Mouse (Mus musculus) kidney, embryonic 16.5 days (tissue): ENCODE data around the gene Gtf3c5. TPM values are rescaled to one million over a fixed set of nuclear protein-coding genes. Genes with fewer than 3 reads are reported as not detected.

Experiments used
- ATAC-seq: fragments of 200-750 bp; cut with Nextera tagmentation; 2 replicates; pipeline ENCODE4 v1.8.0; 2017; ENCODE audit warnings: moderate TSS enrichment; ENCODE audit not compliant: low FRiP score, low TSS enrichment
- H3K27ac ChIP-seq: fragments of 300-500 bp; sonication (generic); 2 replicates; pipeline ENCODE4 v1.5.1; 2014; ENCODE audit warnings: low read length
- H3K27me3 ChIP-seq: fragments of 300-500 bp; sonication (generic); 2 replicates; pipeline ENCODE4 v1.6.1; 2014; ENCODE audit warnings: low read length, control low read depth, mixed read lengths; ENCODE audit not compliant: insufficient read depth
- H3K36me3 ChIP-seq: fragments of 300-500 bp; sonication (generic); 2 replicates; pipeline ENCODE4 v1.6.1; 2014; ENCODE audit warnings: low read length, control low read depth, mixed read lengths; ENCODE audit not compliant: insufficient read depth
- H3K4me1 ChIP-seq: fragments of 300-500 bp; sonication (generic); 2 replicates; pipeline ENCODE4 v1.6.1; 2014; ENCODE audit warnings: low read length, control low read depth, mixed read lengths; ENCODE audit not compliant: insufficient read depth
- H3K4me2 ChIP-seq: fragments of 300-500 bp; sonication (generic); replicated peaks from 2 replicates; pipeline ENCODE4 v1.6.1; 2014; ENCODE audit warnings: low read depth, low read length
- H3K4me3 ChIP-seq: fragments of 300-500 bp; sonication (generic); 2 replicates; pipeline ENCODE4 v1.5.1; 2014; ENCODE audit warnings: mild to moderate bottlenecking, low read length
- H3K9ac ChIP-seq: fragments of 300-500 bp; sonication (generic); replicated peaks from 2 replicates; pipeline ENCODE4 v1.6.1; 2014; ENCODE audit warnings: low read length
- H3K9me3 ChIP-seq: fragments of 300-500 bp; sonication (generic); 2 replicates; pipeline ENCODE4 v1.6.1; 2016; ENCODE audit warnings: low read length, control low read depth
- WGBS: fragments of 180-500 bp; shearing (Covaris S2); extraction: QIAGEN DNeasy Blood & Tissue Kit; methylation state at CpG from one replicate; pipeline ENCODE4 v1.1.7; 2014; 5-methylcytosine and 5-hydroxymethylcytosine counted together
- polyA plus RNA-seq: library from polyadenylated mRNA; unstranded; fragments of >200 nt; fragmentation: Nextera tagmentation; extraction: Ambion mirVana; gene quantifications from 2 replicates; pipeline ENCODE4 v1.2.1, GENCODE M21; 2015

Gtf3c5 gene
- polyA plus RNA-seq, 1 experiment from 2014 or later = 48.5 TPM

DNA sequence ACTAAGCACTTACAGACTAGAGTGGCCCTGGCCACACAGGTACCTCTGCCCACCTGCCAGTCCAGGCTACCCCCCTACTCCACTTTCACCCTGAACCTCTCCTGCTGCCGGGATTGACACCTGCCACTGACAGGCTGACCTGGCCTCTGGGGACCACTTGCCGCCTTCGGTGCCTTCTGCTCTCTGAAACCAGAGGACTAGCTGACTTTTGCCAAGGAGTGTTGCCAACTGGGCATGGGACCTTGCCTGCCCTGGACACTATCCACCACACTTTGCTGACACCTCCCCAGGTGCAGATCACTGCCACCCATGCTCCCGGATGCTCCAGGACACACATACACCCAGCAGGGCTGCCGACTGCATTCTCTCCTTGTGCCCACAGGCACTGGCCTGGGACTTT, 31.2 kb downstream of the Gtf3c5 start:
- ATAC-seq = no peak
- 93% methylated on average over 5 of the region's 5 CpGs for WGBS
- Histone ChIP-seq H3K4me2 (no peak overlapping the region), H3K36me3 (peaks cover 36% of the 10 kb centered on the region), H3K27me3 (no peaks in the 10 kb centered on the region), H3K4me1 (no peaks in the 10 kb centered on the region), H3K9ac (no peak overlapping the region), H3K9me3 (no peaks in the 10 kb centered on the region), H3K4me3 (no peak overlapping the region), H3K27ac (no peak overlapping the region)

DNA sequence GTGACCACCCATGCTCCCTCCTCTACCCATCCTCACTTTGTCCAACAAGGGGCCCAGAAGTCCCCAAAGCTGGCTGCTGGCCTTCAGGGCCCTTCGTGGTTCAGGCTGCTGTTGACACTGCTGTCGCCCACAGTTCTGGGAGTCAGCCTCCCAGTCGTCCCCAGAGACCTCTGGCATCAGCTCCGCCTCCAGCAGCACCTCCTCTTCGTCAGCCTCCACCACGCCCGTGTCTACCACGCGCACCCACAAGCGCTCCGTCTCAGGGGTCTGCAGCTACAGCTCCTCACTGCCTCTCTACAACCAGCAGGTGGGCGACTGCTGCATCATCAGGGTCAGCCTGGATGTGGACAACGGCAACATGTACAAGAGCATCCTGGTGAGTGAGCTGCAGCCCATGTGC, 34.4 kb downstream of the Gtf3c5 start:
- no peak for ATAC-seq
- Histone ChIP-seq H3K4me1 (no peaks in the 10 kb centered on the region), H3K9ac (no peak overlapping the region), H3K4me3 (no peak overlapping the region), H3K4me2 (no peak overlapping the region), H3K27ac (no peak overlapping the region), H3K9me3 (no peaks in the 10 kb centered on the region), H3K27me3 (no peaks in the 10 kb centered on the region), H3K36me3 (peaks cover 54% of the 10 kb centered on the region)
- WGBS = 95% methylated on average over 13 of the region's 13 CpGs

GRCm38 (mm10) chr2:28547237-28548172, 36.0 kb downstream of the Gtf3c5 start:
- Histone ChIP-seq H3K9me3 (no peaks in the 10 kb centered on the region), H3K4me2 (no peak overlapping the region), H3K27ac (no peak overlapping the region), H3K4me3 (no peak overlapping the region), H3K9ac (no peak overlapping the region), H3K36me3 (peaks cover 66% of the 10 kb centered on the region), H3K4me1 (no peaks in the 10 kb centered on the region), H3K27me3 (no peaks in the 10 kb centered on the region)
- WGBS = 50% methylated on average over 11 of the region's 11 CpGs
- peak; percentile 39 for ATAC-seq

GRCm38 (mm10) chr2:28546560-28546959, 37.0 kb downstream of the Gtf3c5 start:
- Histone ChIP-seq H3K27me3 (no peaks in the 10 kb centered on the region), H3K27ac (no peak overlapping the region), H3K36me3 (peaks cover 70% of the 10 kb centered on the region), H3K9me3 (no peaks in the 10 kb centered on the region), H3K4me1 (no peaks in the 10 kb centered on the region), H3K4me2 (no peak overlapping the region), H3K9ac (no peak overlapping the region), H3K4me3 (no peak overlapping the region)
- 74% methylated on average over 6 of the region's 6 CpGs for WGBS
- no peak for ATAC-seq

- ATAC-seq = no peak
- Histone ChIP-seq H3K9me3 (no peaks in the 10 kb centered on the region), H3K4me1 (no peaks in the 10 kb centered on the region; the same call in 1 of the 2 replicates), H3K9ac (no peak overlapping the region), H3K4me2 (no peak overlapping the region), H3K4me3 (no peak overlapping the region), H3K27me3 (no peaks in the 10 kb centered on the region), H3K36me3 (peaks cover 64% of the 10 kb centered on the region), H3K27ac (no peak overlapping the region)
Measured at GRCm38 (mm10) chr2:28545976-28546375, 37.6 kb downstream of the Gtf3c5 start.

DNA sequence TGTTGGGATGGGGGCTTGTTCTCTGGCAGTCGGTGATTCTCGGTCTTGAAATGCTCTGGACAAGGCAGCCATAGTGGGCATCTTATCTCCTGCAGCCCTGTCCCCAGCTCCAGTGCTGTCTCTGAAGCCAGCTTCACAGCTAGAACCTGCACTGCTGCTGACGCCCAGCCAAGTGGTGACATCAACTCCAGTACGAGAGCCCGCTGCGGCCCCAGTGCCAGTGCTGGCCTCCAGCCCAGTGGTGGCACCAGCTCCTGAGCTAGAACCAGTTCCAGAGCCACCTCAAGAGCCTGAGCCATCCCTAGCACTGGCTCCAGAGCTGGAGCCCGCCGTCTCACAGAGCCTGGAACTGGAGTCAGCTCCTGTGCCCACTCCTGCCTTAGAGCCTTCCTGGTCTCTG, 39.7 kb downstream of the Gtf3c5 start:
- Histone ChIP-seq H3K4me2 (no peak overlapping the region), H3K4me1 (peaks cover 9% of the 10 kb centered on the region), H3K27ac (no peak overlapping the region), H3K36me3 (peaks cover 45% of the 10 kb centered on the region), H3K9me3 (no peaks in the 10 kb centered on the region), H3K4me3 (no peak overlapping the region), H3K27me3 (no peaks in the 10 kb centered on the region), H3K9ac (no peak overlapping the region)
- WGBS = 90% methylated on average over 8 of the region's 8 CpGs
- ATAC-seq = no peak

GRCm38 (mm10) chr2:28540587-28541227, 42.8 kb downstream of the Gtf3c5 start:
- WGBS = 85% methylated on average over 8 of the region's 8 CpGs
- Histone ChIP-seq H3K4me1 (peaks cover 19% of the 10 kb centered on the region), H3K27ac (no peak overlapping the region), H3K36me3 (peaks cover 36% of the 10 kb centered on the region), H3K9me3 (no peaks in the 10 kb centered on the region), H3K27me3 (no peaks in the 10 kb centered on the region), H3K9ac (no peak overlapping the region), H3K4me2 (no peak overlapping the region), H3K4me3 (no peak overlapping the region)
- ATAC-seq = no peak

GRCm38 (mm10) chr2:28539949-28540348, 43.6 kb downstream of the Gtf3c5 start:
- Histone ChIP-seq H3K4me2 (no peak overlapping the region), H3K9ac (no peak overlapping the region), H3K4me1 (peaks cover 27% of the 10 kb centered on the region), H3K27ac (no peak overlapping the region), H3K4me3 (no peak overlapping the region), H3K36me3 (peaks cover 30% of the 10 kb centered on the region), H3K9me3 (no peaks in the 10 kb centered on the region), H3K27me3 (no peaks in the 10 kb centered on the region)
- 71% methylated on average over 2 of the region's 2 CpGs for WGBS
- no peak for ATAC-seq

DNA sequence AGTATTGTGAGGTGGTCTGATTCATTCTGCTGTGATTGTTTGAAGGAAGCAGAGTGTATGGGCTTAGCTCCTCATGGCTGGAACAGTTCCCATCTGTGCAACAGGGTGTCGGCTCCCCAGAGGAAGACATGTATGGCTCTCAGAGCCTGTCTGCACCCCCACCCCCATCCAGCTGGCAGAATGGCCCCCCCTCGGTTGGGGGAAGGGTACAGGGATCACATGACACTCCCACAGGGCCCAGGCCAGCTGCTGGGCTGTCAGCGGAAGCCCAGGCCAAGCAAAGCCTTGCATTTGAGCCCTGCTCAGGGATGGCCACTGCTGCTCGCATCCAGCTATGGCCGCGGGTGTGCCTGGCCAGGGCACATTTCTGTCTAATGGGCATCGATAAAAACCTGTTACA, 44.3 kb downstream of the Gtf3c5 start:
- no peak overlapping the region for H3K4me2 ChIP-seq
- peak overlapping the region; percentile 37; the same call in 1 of the 2 replicates for H3K27ac ChIP-seq
- peak; percentile 66 for ATAC-seq
- H3K27me3 ChIP-seq = no peaks in the 10 kb centered on the region
- 0 out of 2 replicates have a peak overlapping the region, but pooled peaks have one; percentile 0 for H3K9ac ChIP-seq
- 32% methylated on average over 7 of the region's 7 CpGs for WGBS
- peaks cover 23% of the 10 kb centered on the region for H3K36me3 ChIP-seq
- H3K4me1 ChIP-seq = peaks cover 33% of the 10 kb centered on the region
- H3K9me3 ChIP-seq = no peaks in the 10 kb centered on the region
- H3K4me3 ChIP-seq = no peak overlapping the region

- H3K36me3 ChIP-seq = peaks cover 19% of the 10 kb centered on the region
- no peaks in the 10 kb centered on the region for H3K27me3 ChIP-seq
- H3K4me3 ChIP-seq = no peak overlapping the region
- no peak for ATAC-seq
- H3K9me3 ChIP-seq = no peaks in the 10 kb centered on the region
- peaks cover 37% of the 10 kb centered on the region for H3K4me1 ChIP-seq
- H3K4me2 ChIP-seq = no peak overlapping the region
- H3K9ac ChIP-seq = no peak overlapping the region
- H3K27ac ChIP-seq = peak overlapping the region; percentile 37; the same call in 1 of the 2 replicates
- 67% methylated on average over 1 of the region's 1 CpGs for WGBS
Measured at GRCm38 (mm10) chr2:28538817-28539128, 44.8 kb downstream of the Gtf3c5 start.
